Mouse (Mus musculus): ENCODE measurements around the gene Galnt17. TPM values are rescaled to one million over a fixed set of nuclear protein-coding genes. Genes with fewer than 3 reads are reported as not detected.
A peak's percentile ranks its signal among the peaks of the same experiment; 100 is the strongest.

Galnt17 gene
- polyA plus RNA-seq, 1 experiment from 2014 or later: 0.29 TPM

GRCm38 (mm10) chr5:130950894-130951400 is 357.4 kb downstream of the Galnt17 start:
- Histone ChIP-seq H3K9ac (ENCODE audit: low read depth, low read length) (no peak overlapping the region), H3K9me3 (ENCODE audit: control insufficient read depth) (no peaks in the 10 kb centered on the region), H3K36me3 (ENCODE audit: control insufficient read depth, insufficient read depth) (no peaks in the 10 kb centered on the region), H3K4me1 (replicated peaks; ENCODE audit: control insufficient read depth, insufficient read depth, low read length) (no peaks in the 10 kb centered on the region), H3K4me2 (replicated peaks; ENCODE audit: low read depth) (no peak overlapping the region), H3K4me3 (ENCODE audit: low read depth, low read length) (no peak overlapping the region), H3K27me3 (replicated peaks; ENCODE audit: control insufficient read depth, insufficient read depth, low read length) (no peaks in the 10 kb centered on the region), H3K27ac (ENCODE audit: low read depth, low read length) (no peak overlapping the region)
- 41% methylated on average over 6 of the region's 6 CpGs for WGBS
- peak; percentile 71 for TF ChIP-seq CTCF (IDR thresholded peaks at IDR 0.05; ENCODE audit: low read depth)
- no peak for ATAC-seq

- no peak for ATAC-seq
- no peak overlapping the region for H3K4me2 ChIP-seq (replicated peaks; ENCODE audit: low read depth)
- H3K9ac ChIP-seq (ENCODE audit: low read depth, low read length): no peak overlapping the region
- H3K27me3 ChIP-seq (replicated peaks; ENCODE audit: control insufficient read depth, insufficient read depth, low read length): no peaks in the 10 kb centered on the region
- WGBS: 29% methylated on average over 4 of the region's 4 CpGs
- TF ChIP-seq CTCF (IDR thresholded peaks at IDR 0.05; ENCODE audit: low read depth): no peak
- no peaks in the 10 kb centered on the region for H3K4me1 ChIP-seq (replicated peaks; ENCODE audit: control insufficient read depth, insufficient read depth, low read length)
- no peak overlapping the region for H3K4me3 ChIP-seq (ENCODE audit: low read depth, low read length)
- H3K36me3 ChIP-seq (ENCODE audit: control insufficient read depth, insufficient read depth): no peaks in the 10 kb centered on the region
- no peak overlapping the region for H3K27ac ChIP-seq (ENCODE audit: low read depth, low read length)
- no peaks in the 10 kb centered on the region for H3K9me3 ChIP-seq (ENCODE audit: control insufficient read depth)
Observed at GRCm38 (mm10) chr5:130950421-130950820, 357.9 kb downstream of the Galnt17 start.

- H3K9ac ChIP-seq (ENCODE audit: low read depth, low read length): no peak overlapping the region
- WGBS: 49% methylated on average over 1 of the region's 1 CpGs
- TF ChIP-seq CTCF (IDR thresholded peaks at IDR 0.05; ENCODE audit: low read depth): no peak
- ATAC-seq: no peak
- H3K9me3 ChIP-seq (ENCODE audit: control insufficient read depth): no peaks in the 10 kb centered on the region
- no peak overlapping the region for H3K4me2 ChIP-seq (replicated peaks; ENCODE audit: low read depth)
- H3K4me3 ChIP-seq (ENCODE audit: low read depth, low read length): no peak overlapping the region
- H3K4me1 ChIP-seq (replicated peaks; ENCODE audit: control insufficient read depth, insufficient read depth, low read length): no peaks in the 10 kb centered on the region
- no peaks in the 10 kb centered on the region for H3K27me3 ChIP-seq (replicated peaks; ENCODE audit: control insufficient read depth, insufficient read depth, low read length)
- H3K27ac ChIP-seq (ENCODE audit: low read depth, low read length): no peak overlapping the region
- no peaks in the 10 kb centered on the region for H3K36me3 ChIP-seq (ENCODE audit: control insufficient read depth, insufficient read depth)
Observed at GRCm38 (mm10) chr5:130949710-130950109, 358.6 kb downstream of the Galnt17 start.

GRCm38 (mm10) chr5:130938911-130939608 is 369.2 kb downstream of the Galnt17 start:
- WGBS: 50% methylated on average over 4 of the region's 4 CpGs
- H3K27me3 ChIP-seq (replicated peaks; ENCODE audit: control insufficient read depth, insufficient read depth, low read length): no peaks in the 10 kb centered on the region
- H3K9ac ChIP-seq (ENCODE audit: low read depth, low read length): no peak overlapping the region
- no peak overlapping the region for H3K4me2 ChIP-seq (replicated peaks; ENCODE audit: low read depth)
- ATAC-seq: no peak
- no peak for TF ChIP-seq CTCF (IDR thresholded peaks at IDR 0.05; ENCODE audit: low read depth)
- H3K4me1 ChIP-seq (replicated peaks; ENCODE audit: control insufficient read depth, insufficient read depth, low read length): no peaks in the 10 kb centered on the region
- no peak overlapping the region for H3K4me3 ChIP-seq (ENCODE audit: low read depth, low read length)
- H3K27ac ChIP-seq (ENCODE audit: low read depth, low read length): no peak overlapping the region
- no peaks in the 10 kb centered on the region for H3K36me3 ChIP-seq (ENCODE audit: control insufficient read depth, insufficient read depth)
- no peaks in the 10 kb centered on the region for H3K9me3 ChIP-seq (ENCODE audit: control insufficient read depth)

GRCm38 (mm10) chr5:130938274-130938741 is 370.0 kb downstream of the Galnt17 start:
- Histone ChIP-seq H3K9ac (ENCODE audit: low read depth, low read length) (no peak overlapping the region), H3K27me3 (replicated peaks; ENCODE audit: control insufficient read depth, insufficient read depth, low read length) (no peaks in the 10 kb centered on the region), H3K9me3 (ENCODE audit: control insufficient read depth) (no peaks in the 10 kb centered on the region), H3K4me1 (replicated peaks; ENCODE audit: control insufficient read depth, insufficient read depth, low read length) (no peaks in the 10 kb centered on the region), H3K36me3 (ENCODE audit: control insufficient read depth, insufficient read depth) (no peaks in the 10 kb centered on the region), H3K27ac (ENCODE audit: low read depth, low read length) (no peak overlapping the region), H3K4me3 (ENCODE audit: low read depth, low read length) (no peak overlapping the region), H3K4me2 (replicated peaks; ENCODE audit: low read depth) (no peak overlapping the region)
- no peak for ATAC-seq
- TF ChIP-seq CTCF (IDR thresholded peaks at IDR 0.05; ENCODE audit: low read depth): no peak
- WGBS: 16% methylated on average over 7 of the region's 7 CpGs

GRCm38 (mm10) chr5:130930999-130931398 is 377.3 kb downstream of the Galnt17 start:
- Histone ChIP-seq H3K27ac (ENCODE audit: low read depth, low read length) (no peak overlapping the region), H3K9ac (ENCODE audit: low read depth, low read length) (no peak overlapping the region), H3K4me3 (ENCODE audit: low read depth, low read length) (no peak overlapping the region), H3K4me2 (replicated peaks; ENCODE audit: low read depth) (no peak overlapping the region), H3K36me3 (ENCODE audit: control insufficient read depth, insufficient read depth) (no peaks in the 10 kb centered on the region), H3K9me3 (ENCODE audit: control insufficient read depth) (no peaks in the 10 kb centered on the region), H3K27me3 (replicated peaks; ENCODE audit: control insufficient read depth, insufficient read depth, low read length) (no peaks in the 10 kb centered on the region), H3K4me1 (replicated peaks; ENCODE audit: control insufficient read depth, insufficient read depth, low read length) (no peaks in the 10 kb centered on the region)
- TF ChIP-seq CTCF (IDR thresholded peaks at IDR 0.05; ENCODE audit: low read depth): no peak
- ATAC-seq: no peak
- WGBS: 71% methylated on average over 1 of the region's 1 CpGs

Measured in intestine, postnatal 0 days (tissue).